Mouse (Mus musculus): Measurements from ENCODE around the gene Fam160a2. TPM values are rescaled to one million over a fixed set of nuclear protein-coding genes. Genes with fewer than 3 reads are reported as not detected.
"Not testable (repeated sequence)": the region's sequence is repeated elsewhere in the genome, so short reads cannot be mapped to it uniquely, and the experiment has no call there.

Gene Fam160a2
- polyA plus RNA-seq, 1 experiment from 2014 or later: 45.5 TPM

DNA sequence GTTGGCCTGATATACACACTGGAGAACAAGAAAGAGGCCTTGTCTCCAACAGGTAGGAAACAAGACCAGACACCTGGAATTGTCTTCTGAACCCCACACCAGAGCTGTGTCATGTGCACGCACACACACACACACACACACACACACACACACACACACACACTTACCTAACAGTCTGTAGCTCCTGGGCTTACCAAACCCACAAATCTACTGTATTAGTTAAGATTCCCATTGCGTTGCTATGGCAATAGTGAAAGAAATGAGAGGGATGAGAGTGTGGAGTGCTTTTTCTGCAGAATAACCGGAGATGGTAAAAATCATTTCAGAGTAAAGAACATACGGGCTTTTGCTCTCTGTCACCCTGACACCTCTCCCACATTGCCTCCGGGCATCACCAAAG, 18.3 kb upstream of the Fam160a2 start:
- H3K27ac ChIP-seq: no peak overlapping the region
- H3K4me2 ChIP-seq: no peak overlapping the region
- H3K4me3 ChIP-seq (replicated peaks): no peak overlapping the region
- WGBS: 78% methylated on average over 5 of the region's 5 CpGs
- no peak overlapping the region for H3K9ac ChIP-seq (replicated peaks)
- no peaks in the 10 kb centered on the region for H3K36me3 ChIP-seq
- H3K4me1 ChIP-seq (replicated peaks): no peaks in the 10 kb centered on the region
- H3K9me3 ChIP-seq: no peaks in the 10 kb centered on the region
- no peak for ATAC-seq (ENCODE audit: insufficient number of reproducible peaks, insufficient read depth, low FRiP score, low TSS enrichment, low read depth)
- H3K27me3 ChIP-seq: peaks cover 3% of the 10 kb centered on the region; the same call in 1 of the 2 replicates

DNA sequence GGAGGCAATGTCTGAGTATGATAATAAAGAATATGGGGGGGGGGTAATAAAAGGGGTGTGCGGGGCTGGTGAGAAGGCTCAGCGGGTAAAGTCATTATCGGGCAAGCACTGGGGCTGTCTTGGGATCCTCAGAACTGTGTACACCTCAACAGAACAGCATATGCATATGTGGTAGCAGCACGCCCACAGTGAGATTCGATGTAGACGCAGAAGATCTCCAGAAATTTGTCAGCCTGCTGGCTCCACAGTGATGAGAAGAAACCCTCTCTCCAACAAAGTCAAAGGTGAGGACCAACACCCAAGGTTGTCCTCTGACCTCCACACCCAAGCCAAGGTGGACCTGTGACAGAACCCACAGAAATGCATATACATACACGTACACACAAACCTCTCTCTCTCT, 16.7 kb upstream of the Fam160a2 start:
- Histone ChIP-seq H3K4me1 (replicated peaks) (no peaks in the 10 kb centered on the region), H3K27me3 (peaks cover 3% of the 10 kb centered on the region; the same call in 1 of the 2 replicates), H3K4me2 (no peak overlapping the region), H3K9ac (replicated peaks) (no peak overlapping the region), H3K9me3 (no peaks in the 10 kb centered on the region), H3K36me3 (no peaks in the 10 kb centered on the region), H3K4me3 (replicated peaks) (no peak overlapping the region), H3K27ac (no peak overlapping the region)
- 91% methylated on average over 7 of the region's 7 CpGs for WGBS
- no peak for ATAC-seq (ENCODE audit: insufficient number of reproducible peaks, insufficient read depth, low FRiP score, low TSS enrichment, low read depth)

GRCm38 (mm10) chr7:105414385-105414784, 14.5 kb upstream of the Fam160a2 start:
- Histone ChIP-seq H3K27me3 (peaks cover 3% of the 10 kb centered on the region; the same call in 1 of the 2 replicates), H3K9ac (replicated peaks) (no peak overlapping the region), H3K4me1 (replicated peaks) (no peaks in the 10 kb centered on the region), H3K4me3 (replicated peaks) (no peak overlapping the region), H3K27ac (no peak overlapping the region), H3K4me2 (no peak overlapping the region), H3K36me3 (no peaks in the 10 kb centered on the region), H3K9me3 (no peaks in the 10 kb centered on the region)
- ATAC-seq (ENCODE audit: insufficient number of reproducible peaks, insufficient read depth, low FRiP score, low TSS enrichment, low read depth): no peak
- WGBS: 53% methylated on average over 6 of the region's 6 CpGs

- H3K9me3 ChIP-seq; ATAC-seq (ENCODE audit: insufficient number of reproducible peaks, insufficient read depth, low FRiP score, low TSS enrichment, low read depth); H3K27ac ChIP-seq; H3K4me1 ChIP-seq (replicated peaks); H3K36me3 ChIP-seq; H3K4me3 ChIP-seq (replicated peaks); H3K27me3 ChIP-seq; H3K9ac ChIP-seq (replicated peaks); H3K4me2 ChIP-seq: not testable (repeated sequence)
- WGBS: 55% methylated on average over 8 of the region's 8 CpGs
These were observed 12.2 kb upstream of the Fam160a2 start for GRCm38 (mm10) chr7:105411874-105412632.

- Histone ChIP-seq H3K4me1 (replicated peaks) (no peaks in the 10 kb centered on the region), H3K9me3 (no peaks in the 10 kb centered on the region), H3K9ac (replicated peaks) (no peak overlapping the region), H3K4me2 (no peak overlapping the region), H3K4me3 (replicated peaks) (no peak overlapping the region), H3K27ac (no peak overlapping the region), H3K27me3 (no peaks in the 10 kb centered on the region), H3K36me3 (no peaks in the 10 kb centered on the region)
- WGBS: 63% methylated on average over 1 of the region's 1 CpGs
- no peak for ATAC-seq (ENCODE audit: insufficient number of reproducible peaks, insufficient read depth, low FRiP score, low TSS enrichment, low read depth)
These were observed 6.5 kb upstream of the Fam160a2 start for GRCm38 (mm10) chr7:105406322-105406721.

DNA sequence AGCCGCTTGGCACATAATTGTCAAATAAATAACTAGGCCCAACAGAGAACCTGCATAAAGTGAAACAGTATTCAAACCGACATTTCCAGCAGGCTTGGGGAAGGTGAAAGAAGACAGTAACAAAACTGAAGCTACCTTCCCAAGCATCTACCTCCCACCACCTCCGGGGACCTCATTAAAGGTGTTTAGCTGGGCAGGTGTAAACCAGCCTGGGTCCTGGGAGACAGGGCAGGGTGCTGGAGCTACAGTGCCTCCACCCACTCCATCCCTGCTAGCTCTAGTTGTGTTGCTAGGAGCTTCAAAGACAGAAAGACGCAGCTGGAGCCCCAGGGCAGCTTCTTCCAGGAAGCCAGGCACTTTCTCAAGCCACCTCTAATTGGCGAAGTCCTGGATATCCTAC, 4.4 kb upstream of the Fam160a2 start, which contains the start of gene Cnga4:
TSS of gene Cnga4 (plus strand) at position 301 of the 400 bp plus-strand sequence.
- no peak within 1 kb of the TSS for H3K27ac ChIP-seq
- H3K36me3 ChIP-seq: no peaks in the 10 kb centered on the region
- no peak within 1 kb of the TSS for H3K9ac ChIP-seq (replicated peaks)
- no peak within 1 kb of the TSS for H3K4me2 ChIP-seq
- no peak within 1 kb of the TSS for H3K4me3 ChIP-seq (replicated peaks)
- 54% methylated on average over 5 of the region's 5 CpGs for WGBS
- H3K9me3 ChIP-seq: no peaks in the 10 kb centered on the region
- no peak for ATAC-seq (ENCODE audit: insufficient number of reproducible peaks, insufficient read depth, low FRiP score, low TSS enrichment, low read depth)
- H3K4me1 ChIP-seq (replicated peaks): no peaks in the 10 kb centered on the region
- no peaks in the 10 kb centered on the region for H3K27me3 ChIP-seq

- peaks cover 9% of the 10 kb centered on the region for H3K4me1 ChIP-seq (replicated peaks)
- peak overlapping the region; percentile 84 for H3K9ac ChIP-seq (replicated peaks)
- no peaks in the 10 kb centered on the region for H3K27me3 ChIP-seq
- H3K4me2 ChIP-seq: peak overlapping the region; percentile 75
- no peaks in the 10 kb centered on the region; the same call in 1 of the 2 replicates for H3K36me3 ChIP-seq
- H3K9me3 ChIP-seq: no peaks in the 10 kb centered on the region
- H3K4me3 ChIP-seq (replicated peaks): peak overlapping the region; percentile 80
- 3% methylated on average over 25 of the region's 25 CpGs for WGBS
- H3K27ac ChIP-seq: peak overlapping the region; percentile 66
- ATAC-seq (ENCODE audit: insufficient number of reproducible peaks, insufficient read depth, low FRiP score, low TSS enrichment, low read depth): peak; percentile 50; the same call in 1 of the 2 replicates
These were observed 558 bp downstream of the Fam160a2 start for GRCm38 (mm10) chr7:105399058-105399934.

- Histone ChIP-seq H3K36me3 (peaks cover 9% of the 10 kb centered on the region; the same call in 1 of the 2 replicates), H3K27ac (no peak overlapping the region)
- no peak for ATAC-seq (ENCODE audit: insufficient number of reproducible peaks, insufficient read depth, low FRiP score, low TSS enrichment, low read depth)
These were observed 3.7 kb downstream of the Fam160a2 start for GRCm38 (mm10) chr7:105396126-105396525.

DNA sequence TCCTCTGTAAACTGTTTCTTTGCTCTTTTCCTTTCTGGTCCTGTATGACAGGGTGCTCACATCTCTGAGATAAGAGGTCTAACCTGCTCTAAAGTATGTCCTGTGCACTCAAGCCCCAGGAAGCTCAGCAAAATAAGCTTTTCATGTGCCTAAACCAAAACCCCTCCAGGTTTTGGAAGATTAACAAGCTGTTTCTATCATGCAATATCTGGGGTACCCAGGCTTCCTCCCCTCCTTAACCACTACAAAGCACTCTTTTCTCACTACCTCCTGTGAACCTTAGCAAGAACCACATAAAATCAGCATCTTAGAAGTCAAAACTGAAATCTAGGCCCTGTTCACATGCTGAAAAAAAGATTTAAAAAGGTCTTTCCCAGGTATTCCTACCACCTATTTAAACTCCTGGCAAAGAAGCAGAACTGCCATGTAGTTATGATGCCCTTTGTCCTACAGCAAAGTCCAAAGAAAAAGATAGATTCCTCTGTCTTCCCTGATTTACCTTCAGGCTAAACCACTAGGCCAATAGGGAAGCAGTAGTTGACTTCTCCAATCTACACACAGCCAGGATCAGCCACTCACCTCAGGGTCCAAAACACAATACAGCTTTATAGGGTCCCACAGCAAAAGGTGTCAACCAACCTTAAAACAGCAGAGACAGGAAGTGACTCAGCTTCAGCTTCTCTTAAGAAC, 4.6 kb downstream of the Fam160a2 start:
- Histone ChIP-seq H3K27ac (no peak overlapping the region), H3K27me3 (no peaks in the 10 kb centered on the region)
- ATAC-seq (ENCODE audit: insufficient number of reproducible peaks, insufficient read depth, low FRiP score, low TSS enrichment, low read depth): no peak

More at GRCm38 (mm10) chr7:105396126-105396525, 3.7 kb downstream of the Fam160a2 start:
- H3K9ac ChIP-seq (replicated peaks): no peak overlapping the region
- H3K4me3 ChIP-seq (replicated peaks): no peak overlapping the region
- peaks cover 9% of the 10 kb centered on the region for H3K4me1 ChIP-seq (replicated peaks)
- no peaks in the 10 kb centered on the region for H3K27me3 ChIP-seq
- no peaks in the 10 kb centered on the region for H3K9me3 ChIP-seq
- no peak overlapping the region for H3K4me2 ChIP-seq

DNA sequence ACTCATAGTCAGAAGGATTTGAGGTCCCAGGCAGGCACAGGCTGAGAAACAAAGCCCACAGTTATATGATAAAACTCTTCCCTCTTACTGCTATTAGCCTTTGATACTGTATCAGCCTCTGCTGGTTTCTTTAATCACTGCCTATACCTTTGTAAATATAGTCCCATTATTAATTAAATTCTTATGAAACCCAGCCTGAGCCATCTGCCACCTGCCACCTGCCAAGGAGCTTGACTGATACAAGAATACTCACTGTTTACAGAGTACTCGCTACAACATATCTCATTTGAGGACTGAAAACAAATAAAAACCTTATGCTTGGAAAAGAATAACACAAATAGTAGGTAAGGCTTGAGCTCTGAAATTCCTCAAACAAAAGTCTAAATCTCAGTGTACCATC, 5.2 kb downstream of the Fam160a2 start:
- peaks cover 15% of the 10 kb centered on the region for H3K36me3 ChIP-seq
- H3K9ac ChIP-seq (replicated peaks): no peak overlapping the region
- no peak overlapping the region for H3K4me3 ChIP-seq (replicated peaks)
- no peak overlapping the region for H3K4me2 ChIP-seq
- H3K27me3 ChIP-seq: no peaks in the 10 kb centered on the region
- 79% methylated on average over 1 of the region's 1 CpGs for WGBS
- no peak for ATAC-seq (ENCODE audit: insufficient number of reproducible peaks, insufficient read depth, low FRiP score, low TSS enrichment, low read depth)
- H3K9me3 ChIP-seq: no peaks in the 10 kb centered on the region
- peaks cover 9% of the 10 kb centered on the region for H3K4me1 ChIP-seq (replicated peaks)
- no peak overlapping the region for H3K27ac ChIP-seq

More for the DNA sequence above, 4.6 kb downstream of the Fam160a2 start:
- Histone ChIP-seq H3K4me1 (replicated peaks) (peaks cover 9% of the 10 kb centered on the region), H3K9ac (replicated peaks) (no peak overlapping the region), H3K4me3 (replicated peaks) (no peak overlapping the region), H3K36me3 (peaks cover 9% of the 10 kb centered on the region; the same call in 1 of the 2 replicates), H3K4me2 (no peak overlapping the region), H3K9me3 (no peaks in the 10 kb centered on the region)

DNA sequence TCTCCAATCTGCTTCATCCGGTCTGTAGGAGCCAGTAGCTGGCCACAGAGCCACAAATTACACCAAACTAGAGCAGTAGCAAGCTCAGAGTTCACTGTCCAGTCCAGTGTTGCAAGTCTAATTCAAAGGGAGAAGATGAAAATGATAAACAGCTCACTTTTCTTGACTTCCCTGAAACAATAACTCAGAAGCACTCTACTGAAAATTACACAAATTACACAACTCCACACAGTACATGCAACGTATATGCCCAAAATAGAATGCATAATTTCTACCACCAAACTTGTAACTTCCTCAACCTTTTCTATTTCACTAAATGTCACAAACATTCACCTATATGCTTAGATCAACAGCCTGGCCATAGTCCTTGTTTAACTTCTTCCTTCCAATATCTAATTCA, 9.6 kb downstream of the Fam160a2 start:
- no peak overlapping the region for H3K27ac ChIP-seq
- peaks cover 56% of the 10 kb centered on the region for H3K36me3 ChIP-seq
- H3K9ac ChIP-seq (replicated peaks): no peak overlapping the region
- WGBS: 87% methylated on average over 2 of the region's 2 CpGs
- no peak for ATAC-seq (ENCODE audit: insufficient number of reproducible peaks, insufficient read depth, low FRiP score, low TSS enrichment, low read depth)
- H3K4me3 ChIP-seq (replicated peaks): no peak overlapping the region
- H3K4me1 ChIP-seq (replicated peaks): no peaks in the 10 kb centered on the region
- no peaks in the 10 kb centered on the region for H3K9me3 ChIP-seq
- H3K27me3 ChIP-seq: no peaks in the 10 kb centered on the region
- H3K4me2 ChIP-seq: no peak overlapping the region

Measured in limb, embryonic 12.5 days (tissue).